Mouse (Mus musculus) left cerebral cortex, adult 18-20 months (tissue): Measurements from ENCODE around the gene Igfbp4. TPM values are rescaled to one million over a fixed set of nuclear protein-coding genes. Genes with fewer than 3 reads are reported as not detected.

Source experiments
- DNase-seq, 2 experiments: peaks; one replicate each; pipeline ENCODE4 v3.0.0; 2021 to 2022; ENCODE audit warnings: low spot score in 2 of 2, mixed read lengths in 1 of 2
- total RNA-seq, 2 experiments: library from RNA; stranded (reverse); gene quantifications; 2 replicates each; pipeline ENCODE4 v1.2.3; 2021

The Igfbp4 gene
- total RNA-seq, 2 experiments from 2014 or later, result 64.2 to 73.2 TPM

- no peak for DNase-seq
These were observed 40.0 kb downstream of the Igfbp4 start for GRCm38 (mm10) chr11:99080902-99081543.

- DNase-seq, result no peak
These were observed 40.5 kb downstream of the Igfbp4 start for GRCm38 (mm10) chr11:99081566-99081965.

- DNase-seq, result no peak
These were observed 41.1 kb downstream of the Igfbp4 start for GRCm38 (mm10) chr11:99082098-99082497.

- DNase-seq, result no peak
These were observed 42.5 kb downstream of the Igfbp4 start for GRCm38 (mm10) chr11:99083516-99083915.

- no peak for DNase-seq
These were observed 43.3 kb downstream of the Igfbp4 start for GRCm38 (mm10) chr11:99084366-99084765.

GRCm38 (mm10) chr11:99088486-99088885 is 47.4 kb downstream of the Igfbp4 start:
- DNase-seq, result no peak

GRCm38 (mm10) chr11:99089077-99089601 is 48.1 kb downstream of the Igfbp4 start, which contains the start of gene Tns4:
Gene Tns4 (minus strand): TSS chr11:99089306.
- no peak for DNase-seq

GRCm38 (mm10) chr11:99090391-99090790 is 49.3 kb downstream of the Igfbp4 start:
- DNase-seq, result no peak

GRCm38 (mm10) chr11:99091666-99092065 is 50.6 kb downstream of the Igfbp4 start:
- DNase-seq, result no peak

- DNase-seq, result no peak
These were observed 52.7 kb downstream of the Igfbp4 start for GRCm38 (mm10) chr11:99093740-99094139.

- no peak for DNase-seq
These were observed 54.0 kb downstream of the Igfbp4 start for GRCm38 (mm10) chr11:99094911-99095676.

GRCm38 (mm10) chr11:99095759-99096158 is 54.7 kb downstream of the Igfbp4 start:
- DNase-seq, result no peak

GRCm38 (mm10) chr11:99096417-99096816 is 55.4 kb downstream of the Igfbp4 start:
- DNase-seq, result no peak

- DNase-seq, result no peak
These were observed 56.1 kb downstream of the Igfbp4 start for GRCm38 (mm10) chr11:99096996-99097774.

GRCm38 (mm10) chr11:99098924-99099323 is 57.9 kb downstream of the Igfbp4 start:
- DNase-seq, result no peak

- no peak for DNase-seq
These were observed 58.5 kb downstream of the Igfbp4 start for GRCm38 (mm10) chr11:99099516-99099915.

- DNase-seq, result no peak
These were observed 59.2 kb downstream of the Igfbp4 start for GRCm38 (mm10) chr11:99100215-99100614.

GRCm38 (mm10) chr11:99101693-99102092 is 60.6 kb downstream of the Igfbp4 start:
- DNase-seq, result no peak

- DNase-seq, result no peak
These were observed 61.7 kb downstream of the Igfbp4 start for GRCm38 (mm10) chr11:99102575-99103270.
